Mouse (Mus musculus) heart, adult 2 months (tissue): Measurements from ENCODE around the gene Rabif.

Experiments
- CTCF ChIP-seq: fragments of 200-600 bp; IDR thresholded peaks from 2 replicates; pipeline ENCODE4 v1.8.1; 2022; ENCODE audit warnings: antibody characterized with exemption, mild to moderate bottlenecking, moderate library complexity
- EP300 ChIP-seq: fragments of 200-500 bp; IDR thresholded peaks from 2 replicates; pipeline ENCODE4 v1.6.1; 2011; ENCODE audit warnings: low read depth, low read length, control low read depth; ENCODE audit not compliant: insufficient read depth
- POLR2A ChIP-seq: fragments of 200-500 bp; IDR thresholded peaks from 2 replicates; pipeline ENCODE4 v1.6.1; 2011; ENCODE audit warnings: mild to moderate bottlenecking, low read depth, low read length, control low read depth; ENCODE audit not compliant: insufficient read depth

DNA sequence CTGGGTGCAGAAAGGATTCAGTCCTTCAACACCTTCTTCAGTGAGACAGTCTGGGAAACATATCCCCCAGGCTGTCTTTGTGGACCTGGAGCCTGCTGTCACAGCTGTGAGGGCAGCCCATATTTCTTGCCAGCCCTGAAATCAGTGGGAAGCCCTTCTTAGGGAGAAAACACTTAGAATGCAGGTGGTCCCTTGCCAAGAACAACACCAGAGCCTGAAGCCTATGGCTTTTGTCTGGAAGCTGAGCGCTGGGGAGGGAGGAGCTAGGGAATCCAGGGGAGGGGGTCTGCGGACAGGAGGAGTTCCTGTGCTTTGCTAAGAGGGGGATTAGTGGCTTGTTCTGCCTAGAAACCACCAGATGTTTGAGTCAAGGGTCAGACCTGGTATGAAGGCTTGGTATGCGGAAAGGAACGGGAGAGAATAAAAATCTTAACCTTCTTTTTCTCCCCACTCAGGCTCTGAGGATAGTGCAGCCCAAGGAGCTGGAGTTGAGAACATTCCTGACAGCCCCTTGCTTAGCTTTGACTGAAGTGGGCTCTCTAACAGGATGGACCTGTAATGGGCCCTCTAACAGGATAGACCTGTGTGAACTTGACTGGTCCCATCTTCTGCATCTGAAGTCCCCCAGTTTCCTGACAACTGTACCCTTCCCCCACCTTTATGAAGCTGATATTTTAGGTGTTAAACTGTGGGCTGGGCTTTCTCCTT, 22.2 kb downstream of the Rabif start:
- no peak for TF ChIP-seq CTCF
- TF ChIP-seq POLR2A = no peak
- TF ChIP-seq EP300 = no peak
